Mouse (Mus musculus): ENCODE results near the gene Mpg.
A peak's percentile ranks its signal among the peaks of the same experiment; 100 is the strongest.

Gene Mpg

DNA sequence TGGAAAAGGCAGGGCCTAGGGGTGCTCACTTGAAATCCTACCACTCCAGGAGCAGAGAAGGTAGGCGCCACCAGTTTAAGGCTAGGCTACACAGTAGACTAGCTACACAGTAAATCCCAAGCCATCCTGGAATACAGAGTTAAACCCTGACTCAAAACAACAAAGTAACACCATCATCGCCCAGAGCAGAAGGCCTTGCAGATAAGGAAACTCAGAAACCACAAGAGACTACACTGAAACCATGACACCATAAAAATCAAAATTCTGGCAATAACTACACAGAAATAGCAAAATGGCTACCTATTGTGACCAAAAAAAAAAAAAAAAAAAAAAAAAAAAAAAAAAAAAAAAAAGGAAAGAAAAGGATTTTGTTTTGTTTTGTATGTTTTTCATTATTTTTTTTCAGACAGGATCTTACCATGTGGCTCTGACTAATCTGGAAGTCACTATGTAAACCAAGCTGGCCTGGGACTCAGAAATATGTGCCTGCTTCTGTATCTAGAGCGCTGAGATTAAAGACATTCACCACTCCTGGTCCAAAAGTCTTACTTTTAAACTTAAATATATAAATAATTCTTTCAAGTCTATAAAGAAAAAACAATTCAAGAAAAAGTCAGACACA lies 38.9 kb downstream of the Mpg start:
- no peak for DNase-seq

DNA sequence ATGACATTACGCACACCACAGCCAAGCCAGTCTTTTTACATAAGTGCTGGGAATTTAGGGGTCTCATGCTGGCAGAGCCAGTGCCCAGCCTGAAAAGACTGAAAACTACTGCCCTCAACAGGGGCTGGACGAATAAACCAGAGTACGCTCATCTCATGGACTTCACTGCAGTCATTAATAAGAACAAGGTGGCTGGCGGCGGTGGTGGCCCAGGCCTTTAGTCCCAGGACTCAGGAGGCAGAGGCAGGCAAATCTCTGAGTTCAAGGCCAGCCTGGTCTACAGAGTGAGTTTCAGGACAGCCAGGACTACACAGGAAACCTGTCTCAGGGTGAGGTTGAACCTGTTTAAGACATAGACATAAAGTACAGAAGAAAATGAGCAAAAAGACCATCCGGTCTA lies 39.9 kb downstream of the Mpg start:
- no peak for DNase-seq

DNA sequence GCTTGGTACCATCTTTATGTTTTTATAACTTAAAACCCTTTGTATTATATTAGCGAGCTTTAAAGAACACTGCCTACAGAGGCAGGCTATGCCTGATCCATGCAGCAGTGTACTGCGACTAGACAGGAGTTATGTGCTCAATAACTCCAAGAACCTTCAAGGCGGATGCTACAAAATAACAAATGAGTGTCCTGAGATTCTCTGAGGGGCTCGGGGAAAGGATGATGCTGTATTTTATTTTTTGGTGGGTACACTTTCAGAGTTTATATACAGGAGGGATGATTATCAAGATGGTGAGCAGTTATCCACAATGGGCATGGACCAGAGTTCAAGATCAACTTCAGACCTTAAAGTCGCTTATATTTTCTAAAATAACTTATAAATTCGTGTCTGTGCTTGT lies 40.5 kb downstream of the Mpg start:
- DNase-seq, result no peak

DNA sequence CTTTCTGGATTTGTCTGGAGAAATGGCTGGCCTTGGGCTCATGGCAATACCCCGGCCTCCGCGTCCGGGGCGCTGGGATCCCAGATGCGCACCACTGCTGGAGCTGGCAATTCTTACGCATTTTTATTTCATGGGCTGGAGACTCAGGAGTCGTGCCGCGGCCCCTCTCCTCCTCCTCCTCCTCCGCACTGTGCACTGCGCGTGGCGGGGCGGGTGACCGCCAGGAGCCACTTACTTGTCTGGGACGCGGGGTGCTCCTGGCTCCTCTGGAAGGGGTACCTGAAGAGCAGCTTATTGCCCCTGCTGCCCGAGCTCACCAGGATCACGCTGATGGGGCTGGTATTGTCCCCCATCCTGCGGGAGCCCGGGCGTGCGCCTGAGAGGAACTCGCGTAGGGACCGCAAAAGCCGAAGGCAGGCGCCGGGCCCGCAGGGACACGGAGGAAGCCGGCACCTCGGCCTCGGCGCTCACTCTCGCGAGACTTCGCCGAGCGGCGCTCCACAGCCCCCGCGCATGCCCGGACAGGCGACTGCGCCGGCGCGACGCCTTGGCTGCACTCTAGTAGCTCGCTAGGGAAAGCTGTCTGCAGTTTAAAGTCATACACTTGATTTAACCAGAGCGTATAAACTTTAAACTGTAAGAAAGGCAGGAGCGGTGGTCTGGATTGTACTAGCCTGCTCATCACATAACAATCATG lies 41.0 kb downstream of the Mpg start, which contains the start of gene Nprl3:
Gene Nprl3, minus strand, starts transcription at position 520 of the 697 bp plus-strand sequence.
- DNase-seq, result peak; percentile 93

DNA sequence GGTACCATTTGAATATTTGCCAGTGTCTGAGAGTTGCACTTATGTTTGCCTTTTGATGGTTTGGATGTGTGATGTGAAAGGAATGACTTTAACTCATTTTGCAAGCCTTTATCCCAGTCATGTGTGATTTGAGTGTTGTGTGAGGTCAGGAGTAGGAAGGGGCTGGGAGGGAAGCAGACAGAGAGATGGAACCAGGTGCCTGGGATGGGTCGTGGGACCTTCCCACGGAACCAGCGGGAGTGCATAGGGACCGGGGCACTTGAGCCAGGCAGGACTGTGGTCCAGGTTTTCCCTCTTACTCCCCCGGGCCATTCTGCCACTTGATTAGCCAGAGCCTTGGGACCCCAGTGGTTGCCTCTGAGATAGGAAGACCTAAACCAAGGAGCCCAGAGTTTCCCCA lies 41.7 kb downstream of the Mpg start:
- DNase-seq, result no peak

DNA sequence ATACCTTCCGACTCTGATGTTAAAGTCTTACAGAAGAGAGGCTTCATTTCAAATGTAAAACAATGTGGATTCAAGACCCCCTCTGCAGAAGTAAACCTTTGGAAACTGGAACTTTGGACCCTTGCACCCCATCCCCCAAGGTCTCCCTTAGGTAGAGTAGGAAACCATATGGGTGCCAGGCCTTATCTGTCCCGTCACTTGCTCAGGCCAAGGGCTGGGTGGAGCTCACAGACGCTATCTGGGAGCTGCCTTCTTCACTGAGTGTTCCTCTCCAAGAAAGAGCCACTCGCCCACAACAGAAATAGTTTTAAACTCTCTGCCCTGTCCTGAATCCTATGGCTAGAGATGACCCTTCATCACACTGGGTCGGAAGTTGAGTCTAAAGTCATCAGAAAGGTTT lies 42.6 kb downstream of the Mpg start:
- DNase-seq, result no peak

DNA sequence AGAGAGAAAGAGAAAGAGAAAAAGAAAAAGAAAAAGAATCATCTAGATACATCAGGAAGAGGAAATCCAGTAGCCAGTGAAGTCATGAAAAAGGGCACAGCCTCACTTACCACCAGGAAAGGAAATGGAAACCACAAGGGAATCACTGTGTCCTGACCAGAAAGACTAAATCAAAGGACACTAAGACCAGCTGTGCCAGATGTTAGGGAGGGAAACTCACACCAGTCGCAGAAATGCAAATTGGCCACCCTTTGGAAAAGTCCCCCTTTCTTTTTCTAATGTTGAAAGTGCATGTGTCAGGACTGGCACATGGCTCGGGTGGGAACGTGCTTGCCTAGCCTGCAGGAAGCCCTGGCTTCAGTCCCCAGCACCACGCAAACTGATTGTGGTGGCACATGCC lies 44.9 kb downstream of the Mpg start:
- DNase-seq, result no peak

DNA sequence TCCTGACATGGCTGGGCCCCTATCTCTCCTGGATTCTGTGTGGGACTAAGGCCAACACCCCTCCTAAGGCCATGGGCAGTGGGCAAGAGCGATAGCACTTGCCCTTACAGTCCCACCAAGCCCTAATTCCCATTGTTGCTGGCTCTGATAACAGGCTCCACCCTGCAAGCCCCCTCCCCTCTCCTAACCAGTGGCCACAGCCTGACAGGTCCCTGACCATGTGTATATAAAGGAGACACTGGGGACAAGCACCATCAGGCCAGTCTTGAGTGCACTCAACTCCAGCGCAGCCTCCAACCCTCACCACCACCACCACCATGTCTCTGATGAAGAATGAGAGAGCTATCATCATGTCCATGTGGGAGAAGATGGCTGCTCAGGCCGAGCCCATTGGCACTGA lies 50.0 kb downstream of the Mpg start, which contains the start of gene Hba-x:
Gene Hba-x, plus strand, starts transcription at position 54 of the 400 bp plus-strand sequence.
- DNase-seq, result no peak

DNA sequence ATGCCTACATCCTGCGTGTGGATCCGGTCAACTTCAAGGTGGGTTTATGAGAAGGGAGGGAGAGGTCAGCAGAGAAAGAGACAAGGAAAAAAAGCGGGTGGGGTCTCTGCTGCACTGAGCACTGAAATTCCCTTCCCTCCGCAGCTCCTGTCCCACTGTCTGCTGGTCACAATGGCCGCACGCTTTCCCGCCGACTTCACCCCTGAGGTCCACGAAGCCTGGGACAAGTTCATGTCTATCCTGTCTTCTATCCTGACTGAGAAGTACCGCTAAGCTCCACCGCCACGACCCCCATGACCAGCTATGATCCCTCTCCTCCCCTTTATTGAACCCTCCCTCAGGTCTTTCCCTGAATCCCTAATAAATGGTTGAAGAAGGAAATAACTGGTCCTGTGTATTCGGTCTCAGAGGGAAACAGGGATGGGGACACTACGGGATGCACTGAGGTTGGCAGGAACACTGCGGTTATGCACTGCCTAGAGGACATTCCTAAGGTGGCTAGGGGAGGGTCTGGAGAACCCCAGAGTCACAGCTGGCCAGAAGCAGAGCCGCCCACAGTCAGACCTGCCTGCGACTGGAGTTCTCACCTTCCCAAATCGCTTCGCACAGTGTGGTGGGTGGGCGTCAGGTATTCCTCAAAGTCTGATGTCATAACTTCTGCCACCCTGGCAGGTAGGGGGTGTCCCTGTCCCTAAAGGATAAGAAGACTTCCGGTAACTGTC lies 51.6 kb downstream of the Mpg start:
- DNase-seq, result no peak

DNA sequence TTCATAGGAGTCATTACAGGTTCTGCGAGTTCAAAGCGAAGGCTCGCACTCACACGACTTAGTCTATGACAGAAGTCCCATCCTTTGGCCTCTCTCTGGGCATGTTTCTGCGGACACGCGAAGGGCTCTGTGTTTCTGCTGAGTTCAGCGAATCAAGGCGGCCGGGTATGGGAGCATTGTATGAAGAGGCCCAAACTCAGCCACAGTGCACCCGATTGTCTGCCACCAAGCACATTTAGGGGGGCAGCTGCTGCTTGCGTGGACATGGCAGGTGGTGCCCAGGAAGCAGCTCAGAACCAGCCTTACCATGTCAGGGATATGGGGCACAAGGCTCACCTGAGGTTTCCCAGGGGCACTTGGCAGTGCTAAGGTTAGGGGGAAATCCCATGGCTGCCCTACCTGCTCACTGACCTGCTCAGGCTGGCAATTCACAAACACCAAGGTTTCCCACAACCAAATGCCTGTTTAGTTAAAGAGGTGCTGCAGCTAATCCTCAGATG lies 52.2 kb downstream of the Mpg start:
- DNase-seq, result no peak

DNA sequence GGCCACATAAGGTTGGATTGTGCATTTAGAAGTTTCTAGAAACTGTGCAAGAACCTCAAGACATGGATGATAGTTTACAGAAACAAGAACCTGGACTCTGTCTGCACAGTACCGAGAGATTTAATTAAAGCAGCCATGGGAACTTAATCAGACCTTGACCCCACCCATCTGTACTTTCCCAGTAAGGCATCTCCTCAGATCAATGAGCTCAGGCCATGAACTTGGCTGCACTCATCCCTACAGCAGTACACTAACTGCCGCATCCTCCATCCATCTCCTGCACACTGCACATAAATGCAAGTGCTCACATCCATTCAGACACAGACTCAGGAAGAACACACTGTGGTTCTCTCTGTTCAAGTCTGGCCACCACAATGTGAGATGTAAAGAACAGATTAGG lies 54.3 kb downstream of the Mpg start:
- DNase-seq, result no peak

DNA sequence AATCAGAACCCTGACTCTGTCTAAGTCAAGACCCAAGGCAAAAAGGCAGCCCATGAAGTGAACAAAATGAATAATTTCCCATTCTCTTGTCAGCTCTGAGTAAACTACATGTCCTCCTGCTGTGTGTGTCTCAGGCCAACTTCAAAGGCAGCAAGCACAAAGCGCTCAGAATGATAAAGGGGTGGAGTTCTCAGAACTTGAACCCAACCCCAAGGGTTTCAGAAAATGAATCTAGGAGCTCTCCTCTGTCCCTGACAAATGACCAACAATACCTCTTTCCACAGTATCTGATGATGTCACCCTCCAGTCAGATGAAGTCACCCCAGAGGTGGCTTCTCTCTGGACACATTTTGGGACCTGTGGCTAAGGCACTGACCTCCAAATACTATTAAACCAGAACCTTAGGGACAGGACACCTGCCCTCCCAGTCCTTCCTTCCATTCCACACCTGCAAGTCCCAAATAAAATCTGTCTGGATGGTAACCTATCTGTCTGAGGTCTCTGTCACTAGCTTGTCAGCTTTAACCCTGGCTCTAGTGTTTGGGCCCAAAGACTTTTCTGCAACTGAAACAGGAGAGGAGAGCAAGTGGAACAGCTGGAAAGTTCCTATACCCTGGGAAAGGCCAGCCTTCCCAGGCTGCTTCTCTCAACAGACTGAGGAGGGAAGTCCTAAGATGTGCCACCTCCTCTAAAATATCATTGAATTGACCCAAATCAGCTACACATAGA lies 55.3 kb downstream of the Mpg start:
- DNase-seq, result no peak

All from thymus, adult 18-20 months (tissue).